Mouse (Mus musculus) ES-E14 (cell line): ENCODE measurements around the gene Ppp1r9a.

Experiments
- CHD2 ChIP-seq: IDR thresholded peaks from 2 replicates; pipeline ENCODE4 v1.6.1; 2014; ENCODE audit warnings: mild to moderate bottlenecking, low read depth, low read length, inconsistent platforms
- HCFC1 ChIP-seq: IDR thresholded peaks from 2 replicates; pipeline ENCODE4 v1.6.1; 2012; ENCODE audit warnings: low read length, inconsistent platforms, borderline replicate concordance; ENCODE audit not compliant: insufficient read depth
- MAFK ChIP-seq: IDR thresholded peaks from 2 replicates; pipeline ENCODE4 v1.6.1; 2014; ENCODE audit warnings: mild to moderate bottlenecking, low read depth, low read length, inconsistent platforms; ENCODE audit not compliant: insufficient read depth
- ZC3H11A ChIP-seq: IDR thresholded peaks from 2 replicates; pipeline ENCODE4 v1.6.1; 2012; ENCODE audit warnings: low read depth, mild to moderate bottlenecking, inconsistent platforms, low read length, borderline replicate concordance

GRCm38 (mm10) chr6:5193693-5194092 is 291.0 kb downstream of the Ppp1r9a start, which contains the start of gene Pon1:
- no peak for TF ChIP-seq MAFK
- no peak for TF ChIP-seq CHD2
- no peak for TF ChIP-seq HCFC1
- TF ChIP-seq ZC3H11A, result no peak
